Mouse (Mus musculus) spleen, postnatal 14 days (tissue): ENCODE results near the gene Fam151a.
"Not testable (repeated sequence)": the region's sequence is repeated elsewhere in the genome, so short reads cannot be mapped to it uniquely, and the experiment has no call there.

Experiments
- DNase-seq, 2 experiments: peaks; one replicate each; pipeline ENCODE4 v3.0.0; 2021 to 2022; ENCODE audit warnings: low spot score in 2 of 2

Gene Fam151a

GRCm38 (mm10) chr4:106776998-106777397 is 43.3 kb downstream of the Fam151a start:
- no peak for DNase-seq

GRCm38 (mm10) chr4:106778116-106778788 is 44.6 kb downstream of the Fam151a start:
- no peak for DNase-seq

GRCm38 (mm10) chr4:106780045-106780444 is 46.4 kb downstream of the Fam151a start:
- DNase-seq, result no peak

GRCm38 (mm10) chr4:106783137-106783536 is 49.4 kb downstream of the Fam151a start:
- DNase-seq, result no peak

GRCm38 (mm10) chr4:106784806-106785205 is 51.1 kb downstream of the Fam151a start:
- DNase-seq, result no peak

- no peak for DNase-seq
These were observed 51.7 kb downstream of the Fam151a start for GRCm38 (mm10) chr4:106785345-106785744.

GRCm38 (mm10) chr4:106785753-106786540 is 52.3 kb downstream of the Fam151a start:
- no peak for DNase-seq

- DNase-seq, result no peak
These were observed 54.1 kb downstream of the Fam151a start for GRCm38 (mm10) chr4:106787830-106788229.

GRCm38 (mm10) chr4:106788627-106789026 is 54.9 kb downstream of the Fam151a start:
- DNase-seq, result no peak

- DNase-seq, result no peak
These were observed 56.0 kb downstream of the Fam151a start for GRCm38 (mm10) chr4:106789705-106790104.

GRCm38 (mm10) chr4:106790218-106790617 is 56.5 kb downstream of the Fam151a start:
- DNase-seq, result not testable (repeated sequence)

GRCm38 (mm10) chr4:106790938-106791337 is 57.2 kb downstream of the Fam151a start:
- no peak for DNase-seq

- no peak for DNase-seq
These were observed 58.6 kb downstream of the Fam151a start for GRCm38 (mm10) chr4:106792276-106792675.

GRCm38 (mm10) chr4:106793826-106794225 is 60.1 kb downstream of the Fam151a start:
- not testable (repeated sequence) for DNase-seq

- no peak for DNase-seq
These were observed 60.6 kb downstream of the Fam151a start for GRCm38 (mm10) chr4:106794247-106794646.

GRCm38 (mm10) chr4:106795289-106795688 is 61.6 kb downstream of the Fam151a start:
- DNase-seq, result no peak
